Mouse (Mus musculus) yolk sac, embryonic 10.5 days (tissue): ENCODE measurements at regions not wholly inside any gene's neighbourhood (a gene's known extent, or its start where the extent isn't known, plus 50 kb on each side); places are given as distances from the start of the nearest gene placed in this dataset.

Experiments used
- DNase-seq: peaks from one replicate; pipeline ENCODE4 v3.0.0-alpha.2; 2017; ENCODE audit warnings: low spot score

DNA sequence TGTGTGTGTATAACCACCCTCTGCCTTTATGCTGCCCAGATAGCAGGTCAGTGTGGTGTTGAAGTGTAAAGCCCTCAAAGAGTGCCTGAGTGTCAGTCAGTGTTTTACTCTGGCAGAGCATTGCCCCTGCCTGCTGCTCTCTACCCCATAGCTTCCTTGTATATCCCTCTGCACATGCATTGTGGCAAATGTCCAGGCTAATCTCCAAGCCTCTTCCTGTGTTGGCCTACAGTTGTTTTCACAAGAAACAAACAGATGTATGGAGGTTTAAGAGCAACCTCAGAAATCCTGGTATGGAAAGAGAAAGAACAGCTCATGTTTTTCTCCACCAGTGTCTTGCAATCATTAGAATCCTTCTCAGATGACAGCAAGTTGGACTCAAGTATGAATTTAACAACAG is 201.0 kb upstream of the Id2 start:
- DNase-seq: no peak

DNA sequence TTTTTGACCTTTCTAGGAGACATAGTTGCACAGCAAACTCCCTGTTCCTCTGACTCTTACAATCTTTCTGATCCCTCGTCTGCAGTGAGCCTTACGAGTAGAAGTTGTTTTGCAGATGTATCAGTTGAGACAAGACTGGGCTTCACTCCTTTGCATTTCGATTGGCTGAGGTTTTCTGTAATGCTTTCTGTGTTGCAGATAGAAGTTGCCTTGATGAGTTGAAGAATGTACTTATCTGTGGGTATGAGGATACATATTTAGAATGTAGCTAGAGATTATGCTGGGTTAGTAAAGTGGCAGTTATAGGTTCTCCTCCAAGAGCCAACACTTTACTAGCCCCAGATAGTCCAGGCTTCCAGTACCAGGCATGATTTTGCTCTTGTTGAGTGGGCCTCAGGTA is 199.7 kb upstream of the Id2 start:
- no peak for DNase-seq

DNA sequence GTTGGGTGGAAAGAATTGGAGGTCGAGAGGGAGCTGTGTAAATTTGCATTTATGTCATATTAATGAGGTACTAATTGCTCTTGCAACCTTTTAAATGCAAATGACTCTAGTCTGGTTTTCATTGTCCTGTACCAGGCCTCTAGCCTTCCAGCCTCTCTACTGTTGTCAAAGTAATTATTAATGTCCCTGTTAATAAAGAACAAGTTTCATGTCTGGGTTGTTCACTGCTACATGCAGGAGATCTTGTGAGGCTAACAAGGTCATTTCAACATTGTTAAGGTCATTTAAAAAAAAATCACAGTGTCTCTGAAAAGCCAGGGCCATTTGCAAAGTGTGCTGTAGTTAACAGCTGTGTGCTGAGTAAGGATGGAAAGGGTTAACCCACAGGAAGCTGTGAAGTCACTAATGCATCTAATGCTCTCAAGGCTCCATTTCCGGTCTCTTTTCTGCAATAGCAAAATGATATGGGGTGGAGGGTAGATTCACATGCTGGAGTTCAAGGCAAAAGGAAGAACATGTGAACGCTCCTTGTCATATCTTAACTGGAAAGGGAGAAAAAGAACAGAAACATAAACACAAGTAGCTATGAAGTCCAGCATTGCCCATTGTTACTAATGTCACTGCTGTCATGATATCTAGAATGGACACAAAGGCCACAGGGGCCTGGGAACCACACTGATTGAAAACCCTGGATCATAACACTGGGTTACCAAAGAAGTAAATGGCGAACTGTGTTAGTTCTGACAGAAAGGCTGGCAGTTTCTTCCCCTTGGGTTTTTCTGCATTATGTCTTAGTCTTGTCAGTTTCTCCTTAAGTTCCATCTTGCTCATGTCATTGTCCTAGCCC is 197.5 kb upstream of the Id2 start:
- no peak for DNase-seq

DNA sequence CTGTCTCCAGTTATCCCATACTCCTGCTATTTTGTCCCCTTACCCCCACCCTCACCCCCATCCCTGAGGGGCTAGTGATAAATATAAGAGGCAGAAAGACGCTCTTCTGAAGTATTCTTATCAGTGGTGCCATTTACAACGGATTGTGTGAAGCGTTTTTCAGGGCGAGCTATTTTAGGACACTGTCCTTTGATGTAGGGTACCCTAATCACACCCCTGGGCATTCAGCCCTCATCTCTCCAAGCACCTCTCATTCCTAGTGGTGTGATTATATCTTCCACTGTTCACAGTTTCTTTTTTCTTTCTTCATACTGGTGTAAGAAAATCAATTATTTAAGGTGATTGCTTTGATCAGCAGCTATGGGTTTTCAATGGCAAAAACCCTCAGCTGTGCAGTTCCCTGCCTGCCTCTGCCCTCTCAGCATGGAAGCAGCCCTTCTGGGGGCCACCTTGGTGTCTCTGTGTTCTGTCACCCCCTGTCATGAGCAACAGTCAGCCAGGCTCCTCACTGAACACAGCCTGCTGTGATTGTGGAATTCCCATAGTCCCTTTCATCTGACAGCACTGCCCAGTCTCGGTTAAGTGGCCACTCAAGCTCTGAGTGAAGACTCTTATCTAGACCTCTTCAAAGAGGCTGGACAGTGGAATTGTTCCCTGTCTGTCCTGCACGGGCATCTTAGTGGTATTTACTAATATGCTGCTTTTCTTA is 196.7 kb upstream of the Id2 start:
- DNase-seq: no peak

DNA sequence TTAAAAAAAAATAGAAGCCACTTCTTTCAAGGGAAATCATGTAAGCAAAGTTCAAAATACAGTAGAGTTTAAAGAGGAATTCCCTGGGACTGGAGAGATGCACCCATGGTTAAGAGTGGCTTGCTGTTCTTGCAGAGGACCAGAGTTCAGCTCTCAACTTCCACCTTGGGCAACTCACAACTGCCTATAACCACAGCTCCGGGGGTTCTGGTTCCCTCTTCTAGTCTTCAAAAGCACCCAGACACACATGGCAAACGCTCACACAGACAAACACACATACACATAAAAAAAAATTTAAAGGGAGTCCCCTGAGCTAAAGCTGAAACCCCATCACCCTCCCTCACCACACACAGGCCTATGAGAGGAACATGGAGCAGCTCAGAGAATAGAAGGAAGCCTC is 192.4 kb upstream of the Id2 start:
- no peak for DNase-seq

DNA sequence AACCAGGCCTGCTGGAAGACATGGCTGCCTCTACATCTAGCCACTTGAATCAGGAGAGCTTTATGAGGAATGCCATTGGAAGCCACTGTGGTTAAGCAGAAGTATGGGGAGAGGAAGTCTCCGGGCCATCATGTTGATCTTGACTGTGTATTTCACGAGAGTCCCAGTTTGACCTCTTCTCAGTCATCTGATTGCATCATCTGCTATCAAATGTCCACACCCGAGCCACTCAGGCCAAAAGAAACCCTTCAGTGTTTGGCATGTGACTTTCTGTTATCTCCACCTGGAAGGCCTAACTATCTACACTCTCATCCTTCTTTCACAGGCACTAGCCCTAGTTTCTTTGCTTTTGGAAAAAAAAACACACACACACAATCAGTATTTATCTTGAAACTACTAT is 186.9 kb upstream of the Id2 start:
- no peak for DNase-seq

DNA sequence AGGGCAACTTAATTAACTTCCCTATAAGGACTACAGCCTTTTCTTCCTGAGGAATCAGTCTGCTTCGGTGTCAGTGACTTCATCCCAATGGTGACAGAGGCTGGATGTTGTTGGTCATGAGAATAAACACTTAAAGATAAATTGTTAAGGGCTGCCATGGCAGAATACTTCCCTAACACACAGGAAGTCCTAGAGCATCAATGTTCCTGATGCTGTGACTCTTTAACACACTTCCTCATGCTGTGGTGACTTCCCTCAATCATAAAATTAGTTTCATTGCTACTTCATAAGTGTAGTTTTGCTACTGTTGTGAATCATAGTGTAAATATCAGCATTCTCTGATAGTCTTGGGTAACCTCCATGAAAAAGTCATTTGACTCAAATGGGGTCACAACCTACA is 184.5 kb upstream of the Id2 start:
- DNase-seq: no peak

DNA sequence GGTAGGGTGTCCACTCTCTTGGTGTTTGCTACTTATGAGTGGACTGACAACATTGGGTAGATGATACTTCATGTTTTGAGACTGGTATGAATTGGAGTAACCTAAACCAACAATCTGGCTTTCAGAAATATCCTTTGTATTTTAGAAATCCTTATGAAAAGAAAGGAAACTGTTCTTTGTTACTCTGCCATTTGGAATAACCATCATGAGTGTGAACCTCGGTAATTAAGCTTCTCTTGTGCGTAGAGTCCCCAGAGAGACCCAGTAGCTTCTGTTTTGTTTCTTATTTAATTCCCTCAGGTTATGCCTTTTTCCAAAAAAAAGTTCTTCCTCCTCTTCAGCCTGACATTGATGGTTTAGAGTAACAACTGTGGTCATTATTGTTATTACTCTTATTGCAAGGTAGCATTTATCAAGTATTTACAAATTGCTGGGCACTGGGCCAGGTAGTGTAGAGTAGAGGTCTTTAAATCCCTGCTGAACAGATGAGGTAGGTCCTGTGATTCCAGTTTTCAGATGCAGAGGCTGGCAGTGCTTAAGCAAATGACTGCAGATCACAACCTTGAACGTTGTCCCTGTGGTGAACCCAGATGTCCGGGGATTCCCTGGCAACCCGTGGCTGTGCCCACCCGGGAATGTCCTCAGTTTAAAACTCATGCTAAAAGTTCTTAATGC is 176.8 kb upstream of the Id2 start:
- DNase-seq: no peak

DNA sequence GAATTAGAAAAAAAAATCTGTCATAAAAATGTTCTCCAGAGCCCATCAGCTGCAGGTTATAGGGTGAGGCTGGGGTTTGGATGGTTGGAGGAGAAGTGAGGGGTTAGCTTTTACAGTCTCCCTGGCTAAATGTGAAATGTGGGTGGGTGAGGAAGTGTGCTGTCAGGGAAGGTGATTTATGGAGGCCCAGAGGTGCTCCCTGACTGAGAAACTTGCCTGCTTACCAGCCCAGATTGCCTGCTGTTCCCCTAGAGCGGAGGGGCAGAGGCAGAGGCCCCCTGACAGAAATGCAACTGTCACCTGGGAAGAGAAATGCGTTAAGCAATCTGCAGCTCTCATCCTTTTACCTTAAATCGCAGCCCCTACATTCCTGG is 175.8 kb upstream of the Id2 start:
- DNase-seq: no peak

DNA sequence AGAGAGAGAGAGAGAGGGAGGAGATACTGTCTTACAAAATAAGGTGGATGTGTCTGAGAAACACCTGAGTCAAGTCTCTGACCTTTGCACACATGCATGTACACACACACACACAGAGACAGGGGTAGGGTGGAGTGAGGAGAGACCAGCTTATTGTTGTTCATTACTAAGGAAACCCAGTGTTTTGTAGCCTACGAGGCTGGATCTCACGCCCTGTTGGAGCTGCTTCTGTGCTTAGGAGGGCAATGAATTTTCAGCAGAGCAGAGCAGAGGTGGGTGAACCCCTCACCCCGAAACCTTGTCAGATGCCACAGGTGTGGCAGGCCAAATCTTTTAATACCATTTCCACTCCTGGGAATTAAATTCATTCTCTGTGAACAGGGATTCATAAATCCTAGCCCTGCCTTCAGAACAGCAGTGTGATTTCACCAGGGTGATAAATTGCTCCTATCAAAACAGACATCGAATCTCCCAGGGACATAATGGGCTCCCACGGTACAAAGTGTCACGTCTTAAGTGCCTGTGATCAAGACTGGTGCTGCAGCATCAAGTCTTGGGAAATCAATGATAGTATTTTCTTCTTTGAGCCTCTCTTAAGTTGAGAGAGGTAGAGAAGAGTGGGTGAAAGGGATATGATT is 175.3 kb upstream of the Id2 start:
- DNase-seq: no peak

DNA sequence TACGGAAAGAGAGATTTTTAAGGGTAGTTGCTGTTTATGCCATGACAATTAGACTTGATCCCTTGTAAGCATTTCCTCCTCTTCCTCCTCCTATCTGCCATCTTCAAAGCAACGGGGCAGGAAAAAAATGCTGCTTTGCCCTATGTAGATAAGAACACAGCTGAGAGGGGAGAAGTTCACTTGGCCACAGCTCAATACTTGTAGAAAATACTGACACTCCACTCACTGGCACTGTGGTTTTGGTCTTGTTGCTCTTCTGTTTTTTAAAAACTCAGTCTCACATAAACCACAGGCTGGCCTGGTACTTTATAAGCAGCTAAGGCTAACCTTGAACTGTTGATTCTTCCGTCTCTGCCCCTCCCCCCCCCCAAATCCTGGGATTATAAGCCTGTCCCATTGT is 172.9 kb upstream of the Id2 start:
- DNase-seq: no peak

DNA sequence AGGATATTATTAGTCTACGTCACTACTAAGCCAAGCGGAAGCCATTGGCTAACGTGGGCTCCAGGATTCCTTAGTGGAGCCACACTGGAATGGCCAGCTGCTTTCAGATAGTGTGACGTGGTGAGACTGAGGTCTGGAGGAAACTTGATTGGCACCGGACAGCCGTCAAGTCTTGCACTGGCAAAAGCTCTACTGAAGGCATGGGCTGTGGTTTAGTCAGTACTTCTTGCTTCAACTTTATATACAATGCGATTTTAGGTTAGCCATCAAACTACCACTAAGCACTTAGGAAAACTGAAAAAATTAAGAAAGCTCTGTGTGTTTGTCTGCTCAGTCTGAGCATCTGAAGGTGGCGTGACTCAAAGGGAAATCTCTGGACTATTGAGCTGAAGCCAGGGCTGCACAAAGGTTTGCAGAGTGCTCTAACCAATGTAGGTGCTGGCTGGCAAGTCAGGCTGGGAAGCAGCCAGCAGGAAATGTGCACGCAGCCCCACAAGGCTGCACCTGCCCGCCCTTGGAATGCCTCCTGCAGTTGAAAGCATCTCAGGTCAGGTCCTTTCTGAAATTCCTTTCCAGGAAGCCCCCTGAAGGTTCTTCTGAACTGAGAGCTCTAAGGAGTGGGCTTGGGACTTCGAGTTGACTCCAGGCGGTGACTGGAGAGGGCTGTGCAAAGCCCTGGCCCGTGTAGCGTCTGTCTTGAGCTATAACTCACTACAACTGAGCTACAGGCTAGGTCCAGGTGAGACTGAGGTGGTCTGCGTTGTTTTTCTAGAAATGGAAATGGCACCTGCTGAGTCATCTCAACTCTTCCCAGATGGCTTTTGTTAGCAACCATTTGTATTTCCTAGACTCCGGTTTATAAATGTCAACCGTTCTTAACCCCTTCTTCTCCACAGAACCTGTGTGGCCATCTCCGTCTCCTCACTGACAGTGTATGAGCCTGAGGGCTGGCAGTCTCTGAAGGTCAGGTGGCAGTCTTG is 172.2 kb upstream of the Id2 start:
- DNase-seq: no peak

DNA sequence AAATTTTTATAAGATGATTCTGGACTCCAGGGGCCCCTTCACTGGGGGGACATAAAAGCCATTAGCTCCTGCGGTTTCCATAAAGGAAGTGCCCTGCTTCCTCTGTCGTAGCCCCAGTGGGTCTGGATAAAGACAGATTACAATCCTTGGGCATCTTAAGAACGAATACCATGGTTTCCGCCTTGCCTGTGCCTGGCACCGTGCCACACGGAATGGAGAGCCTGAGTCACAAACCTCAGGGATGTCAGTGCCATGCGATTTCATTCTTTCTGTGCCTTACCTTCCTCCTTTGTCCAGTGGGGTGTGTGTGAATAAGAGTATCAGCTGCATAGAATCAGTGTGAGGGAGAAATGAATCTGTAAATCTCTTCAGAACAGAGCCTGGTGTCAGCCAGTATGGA is 171.4 kb upstream of the Id2 start:
- DNase-seq: no peak

DNA sequence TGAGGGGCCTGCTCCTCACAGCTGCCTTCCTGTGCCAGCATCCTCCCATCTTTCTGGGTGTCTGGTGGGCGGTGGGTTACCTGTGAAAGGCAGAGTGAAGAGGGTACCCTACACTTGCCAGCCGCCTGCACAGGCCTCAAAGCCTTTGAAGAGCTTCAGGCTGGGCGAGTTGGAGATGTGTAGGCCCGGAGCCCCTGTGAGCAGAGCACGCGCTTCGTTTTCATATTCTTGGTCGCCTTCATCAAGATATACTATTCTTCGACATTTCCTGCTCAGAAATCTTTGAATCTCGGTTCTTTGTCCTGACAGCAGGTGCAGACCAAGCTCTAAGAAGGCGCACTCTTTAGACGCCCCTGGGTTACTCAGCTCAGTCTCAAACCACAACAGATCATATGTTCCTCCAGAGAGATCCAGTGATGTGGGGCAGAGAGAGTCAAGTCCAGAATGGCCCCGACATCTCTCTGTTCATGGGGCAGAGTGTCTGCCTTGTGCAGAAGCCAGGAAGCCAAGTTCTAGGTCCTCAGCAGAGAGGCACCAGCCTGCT is 170.7 kb upstream of the Id2 start:
- no peak for DNase-seq

DNA sequence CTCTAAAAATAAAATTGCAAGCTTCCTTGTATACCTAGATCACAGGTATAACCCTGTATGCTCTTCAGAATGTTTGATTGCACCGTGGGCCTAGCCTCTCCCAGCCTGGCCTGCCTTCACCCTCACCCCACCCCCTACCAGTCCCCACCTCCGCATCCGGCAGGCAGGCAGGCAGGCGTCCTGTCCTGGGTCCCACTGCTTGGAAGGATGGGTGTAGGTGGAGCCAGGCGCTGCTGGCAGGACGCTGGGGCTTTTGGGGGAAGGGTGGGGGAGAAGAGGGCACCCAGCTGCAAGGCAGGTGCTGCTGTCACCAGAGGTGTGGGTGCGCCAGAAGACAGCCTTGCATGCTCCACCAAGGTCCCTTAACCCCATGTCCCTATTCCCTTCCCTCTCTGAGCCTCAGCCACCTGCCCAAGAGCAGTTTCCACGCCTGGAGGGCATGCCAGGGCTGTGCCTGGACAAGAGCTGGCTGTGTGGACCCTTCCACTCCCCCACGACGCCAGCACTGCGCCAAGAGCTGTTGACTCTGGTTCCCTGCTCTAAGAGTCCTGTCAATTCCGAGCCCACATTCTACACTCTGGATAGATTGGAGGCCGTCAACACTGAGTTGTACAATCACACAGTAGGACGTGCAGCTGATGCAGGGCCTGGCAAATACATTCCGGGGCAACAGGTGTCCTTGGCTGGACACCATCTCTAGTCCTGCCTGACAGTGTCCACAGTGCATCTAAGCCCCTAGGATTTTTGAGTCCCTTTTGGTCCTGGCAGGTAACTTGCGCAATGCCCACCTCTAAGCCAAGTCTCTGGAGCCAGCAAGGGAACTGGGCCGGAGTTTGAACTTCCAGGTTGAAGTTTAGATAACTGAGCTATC is 170.0 kb upstream of the Id2 start:
- DNase-seq: no peak

DNA sequence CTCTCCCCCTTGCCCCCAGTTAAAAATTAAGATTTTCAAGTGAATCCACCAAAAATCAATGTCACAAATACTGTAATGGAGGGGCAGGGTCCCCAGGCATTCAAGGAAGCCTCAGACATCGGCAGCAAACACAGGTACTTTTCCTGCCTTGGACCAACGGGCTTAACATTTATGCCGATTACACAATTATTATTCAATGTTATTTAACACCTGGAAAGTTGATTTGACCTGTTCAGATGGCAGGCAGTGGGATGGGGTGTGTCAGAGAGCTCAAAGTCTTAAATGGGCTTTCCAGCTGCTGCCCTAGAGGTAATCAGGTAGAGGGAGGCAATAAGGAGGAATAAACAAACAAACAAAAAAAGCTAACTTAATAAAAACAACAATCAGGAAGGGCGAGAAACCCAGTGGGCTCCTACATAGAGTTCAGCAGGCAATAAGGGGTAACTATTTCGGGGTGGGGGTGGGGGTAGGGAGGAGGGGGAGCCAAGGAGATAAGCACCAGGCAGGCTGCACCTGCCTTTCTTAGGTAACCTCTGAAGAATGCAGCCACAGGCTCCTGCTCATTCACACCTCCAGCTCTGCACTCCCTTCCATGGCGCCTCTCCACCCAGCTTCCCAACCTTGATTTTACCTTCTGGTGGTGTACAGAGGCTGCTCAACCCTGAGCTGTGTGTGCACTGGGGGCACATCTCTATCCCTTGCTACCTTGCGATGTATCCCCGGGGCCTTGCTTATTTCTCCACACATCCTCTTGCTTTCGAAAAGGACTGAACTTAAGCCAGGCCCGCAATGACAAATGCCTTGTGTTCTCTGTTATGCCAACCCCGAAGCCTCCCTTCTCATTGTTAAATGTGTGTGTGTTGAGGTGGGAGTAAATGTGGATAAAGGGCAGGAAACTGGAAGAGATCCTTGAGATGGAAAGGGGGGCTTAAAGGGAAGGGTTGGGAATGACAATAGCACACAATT is 168.9 kb upstream of the Id2 start:
- no peak for DNase-seq

DNA sequence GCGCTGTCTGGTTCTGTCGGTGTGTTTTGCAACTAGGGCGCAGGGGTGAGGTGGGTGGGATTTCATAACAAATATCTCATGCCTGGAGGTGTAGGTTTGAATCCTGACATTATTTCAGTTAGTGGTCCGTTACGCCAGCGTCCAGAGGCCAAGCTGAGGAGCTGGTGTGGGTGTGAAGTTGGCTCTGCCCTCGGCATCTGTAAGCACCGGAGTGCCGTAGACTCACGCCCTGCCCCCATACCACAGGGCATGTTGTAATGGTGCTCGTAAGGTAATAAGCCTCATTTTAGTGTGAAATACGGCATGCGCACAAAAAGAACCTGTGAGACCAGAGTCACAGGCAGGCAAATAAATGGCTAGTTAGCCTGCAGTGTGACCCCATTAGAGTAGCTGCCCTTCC is 168.1 kb upstream of the Id2 start:
- DNase-seq: no peak

DNA sequence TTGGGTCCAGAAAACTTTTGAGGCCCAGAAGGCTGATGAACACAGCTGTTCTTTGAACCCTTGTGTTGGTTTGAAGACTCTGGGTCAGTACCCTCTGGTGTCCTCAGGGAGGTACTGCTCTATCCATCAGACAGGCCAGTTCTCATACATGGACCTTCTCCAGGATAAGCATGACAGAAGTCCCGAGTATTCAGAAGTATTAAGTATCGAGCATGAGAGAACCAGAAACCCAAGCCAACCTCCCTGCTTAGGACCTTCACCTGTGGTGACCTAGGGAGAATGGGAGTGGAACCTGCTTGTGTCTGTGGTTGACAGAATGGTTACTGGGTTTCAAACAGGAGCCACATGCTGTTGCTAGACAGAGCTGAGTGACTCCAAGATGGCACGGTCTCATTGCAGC is 167.5 kb upstream of the Id2 start:
- DNase-seq: no peak

DNA sequence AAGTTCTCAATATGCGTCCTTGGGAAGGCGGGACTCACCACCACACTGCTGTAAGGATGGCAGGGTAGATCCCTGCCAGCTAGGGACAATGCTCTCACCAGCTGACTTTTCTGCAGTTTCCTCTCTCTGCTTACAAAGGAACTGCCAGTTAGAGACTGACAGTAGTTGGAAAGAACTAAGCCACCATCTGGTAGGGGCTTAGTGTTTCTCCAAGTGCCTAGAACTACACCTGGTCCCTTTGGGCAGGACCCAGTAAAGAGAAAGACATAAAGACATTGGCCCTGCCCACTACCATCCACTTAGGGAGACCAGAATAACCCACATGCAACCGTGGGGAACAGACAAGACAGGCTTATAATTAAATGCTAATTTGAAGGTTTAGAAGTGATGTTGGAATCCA is 165.5 kb upstream of the Id2 start:
- no peak for DNase-seq
